ENCODE assay signal across 8 mouse cellular contexts in genomic region chr13:64163147-64163715, GRCm38 (mm10). TPM values are rescaled to one million over a fixed set of nuclear protein-coding genes. Genes with fewer than 3 reads are reported as not detected.
DNase-seq lines count a peak whose midpoint lies in the region; ATAC-seq and TF ChIP-seq lines count a peak whose summit lies in the region.

No protein-coding gene starts in this region.

- H3K27me3 ChIP-seq in cerebellum, adult 2 months (ENCODE audit: control insufficient read depth, insufficient read depth, low read length), result no peaks in the 10 kb centered on the region
- H3K27me3 ChIP-seq in liver, embryonic 15.5 days, result peaks cover 33% of the 10 kb centered on the region

- 30% methylated on average over 13 of the region's 13 CpGs for WGBS in cerebellum, adult 2 months
- WGBS in liver, embryonic 15.5 days (ENCODE audit: insufficient replicate concordance), result 52% methylated on average over 13 of the region's 13 CpGs

- peak overlapping the region; percentile 81 for H3K4me3 ChIP-seq in cerebellum, adult 2 months (replicated peaks; ENCODE audit: insufficient read depth, low read depth, low read length)
- H3K4me3 ChIP-seq in liver, embryonic 15.5 days (replicated peaks), result peak overlapping the region; percentile 81

- H3K4me1 ChIP-seq in cerebellum, adult 2 months (ENCODE audit: control insufficient read depth, insufficient read depth, low read length), result no peaks in the 10 kb centered on the region
- H3K4me1 ChIP-seq in liver, embryonic 15.5 days (replicated peaks), result peaks cover 28% of the 10 kb centered on the region

- H3K4me2 ChIP-seq in liver, embryonic 15.5 days, result peak overlapping the region; percentile 100

- H3K27ac ChIP-seq in cerebellum, adult 2 months (ENCODE audit: insufficient read depth, low read length), result no peak overlapping the region
- H3K27ac ChIP-seq in liver, embryonic 15.5 days (replicated peaks), result no peak overlapping the region

- TF ChIP-seq POLR2A in cerebellum, adult 2 months (IDR thresholded peaks at IDR 0.05; ENCODE audit: borderline replicate concordance, insufficient read depth, low read length), result no peak

- TF ChIP-seq CTCF in cerebellum, adult 2 months (IDR thresholded peaks at IDR 0.05; ENCODE audit: borderline replicate concordance, insufficient read depth, low read depth, low read length), result no peak

- peak overlapping the region; percentile 83; the same call in 1 of the 2 replicates for H3K9ac ChIP-seq in liver, embryonic 15.5 days

- no peak for ATAC-seq in liver, embryonic 15.5 days (ENCODE audit: insufficient read depth)

- no peaks in the 10 kb centered on the region for H3K9me3 ChIP-seq in liver, embryonic 15.5 days (replicated peaks)

- DNase-seq in cerebellum, adult 2 months, result peak in 1 of 2 experiments; percentile 18
- no peak for DNase-seq in cerebellum, adult 11-12 months
- DNase-seq in right cerebral cortex, adult 2 months (ENCODE audit: low spot score in 2 of 2), result peak; percentile 37 to 45
- DNase-seq in right cerebral cortex, postnatal 14 days, result no peak
- DNase-seq in layer of hippocampus, postnatal 10 days (ENCODE audit: low spot score in 2 of 2), result no peak
- DNase-seq in layer of hippocampus, adult 8-10 months (ENCODE audit: low spot score in 2 of 2), result no peak
- DNase-seq in adipocyte (ENCODE audit: low spot score), result no peak

- H3K36me3 ChIP-seq in liver, embryonic 15.5 days (replicated peaks), result no peaks in the 10 kb centered on the region

RNA-seq across cellular contexts. Expression of gene Habp4, which starts 1.6 kb away (rescaled TPM):
- polyA plus RNA-seq in cerebellum, adult 2 months (2012; rRNA removed), result 187 and 213 TPM in 2 replicates
- polyA plus RNA-seq in liver, embryonic 15.5 days (2015; fragmentation: Nextera tagmentation; extraction: Ambion mirVana), result 10.0 and 11.3 TPM in 2 replicates
- 100 to 1,000 TPM; 120 to 121 TPM for total RNA-seq in layer of hippocampus, postnatal 10 days (2021)
- 100 to 1,000 TPM; 139 to 153 (median 147) TPM for total RNA-seq in layer of hippocampus, adult 8-10 months (2022)

RNA-seq across cellular contexts. Expression of gene Zfp367, which starts 10.2 kb away (rescaled TPM):
- 28.9 and 29.9 TPM in 2 replicates for polyA plus RNA-seq in cerebellum, adult 2 months (2012; rRNA removed)
- 20.6 and 22.1 TPM in 2 replicates for polyA plus RNA-seq in liver, embryonic 15.5 days (2015; fragmentation: Nextera tagmentation; extraction: Ambion mirVana)
- total RNA-seq in layer of hippocampus, postnatal 10 days (2021), result 1 to 10 TPM; 7.7 to 9.5 TPM
- 10 to 100 TPM; 13.6 to 22.2 (median 15.2) TPM for total RNA-seq in layer of hippocampus, adult 8-10 months (2022)

RNA-seq across cellular contexts. Expression of gene Slc35d2, which starts 34.1 kb away (rescaled TPM):
- polyA plus RNA-seq in cerebellum, adult 2 months (2012; rRNA removed), result 0.90 and 0.97 TPM in 2 replicates
- polyA plus RNA-seq in liver, embryonic 15.5 days (2015; fragmentation: Nextera tagmentation; extraction: Ambion mirVana), result 7.1 and 8.1 TPM in 2 replicates
- 1 to 10 TPM in 1 of 2 experiments, under 1 TPM in 1; 0.62 to 1.6 TPM for total RNA-seq in layer of hippocampus, postnatal 10 days (2021)
- total RNA-seq in layer of hippocampus, adult 8-10 months (2022), result 1 to 10 TPM in 3 of 4 experiments, under 1 TPM in 1; 0.52 to 2.0 (median 1.2) TPM

Comparison
In these comparisons a context has a peak if more than half of its experiments do, and no peak if none do; other contexts are left out.
1. DNase-seq: peak in right cerebral cortex, adult 2 months (2 of 2); none in cerebellum, adult 11-12 months (single experiment), right cerebral cortex, postnatal 14 days (single experiment), layer of hippocampus, postnatal 10 days (0 of 2), layer of hippocampus, adult 8-10 months (0 of 2) and adipocyte (single experiment).